Mouse (Mus musculus) heart, postnatal 10 days (tissue): ENCODE results near the gene Kansl2. TPM values are rescaled to one million over a fixed set of nuclear protein-coding genes. Genes with fewer than 3 reads are reported as not detected.

Source experiments
- DNase-seq, 2 experiments: peaks; one replicate each; pipeline ENCODE4 v3.0.0; 2021
- intact Hi-C: fragments of 180-260 bp; cut with DNase I; formaldehyde crosslinking; loops from one replicate; pipeline ENCODE4 v1.15.1; 2025
- total RNA-seq, 2 experiments: library from RNA; stranded (reverse); gene quantifications; 2 replicates each; pipeline ENCODE4 v1.2.3; 2021

Kansl2 gene
- 10 to 100 TPM; 89.3 to 91.8 TPM for total RNA-seq

GRCm38 (mm10) chr15:98533881-98534627 is at the start of gene Kansl2:
TSS of gene Kansl2 (minus strand) at chr15:98534264.
- peak; percentile 98 to 99 for DNase-seq
- intact Hi-C loops: no loop called here

- no peak for DNase-seq
- intact Hi-C loops: loop anchor here (5.0 kb wide), 1 partner anchor 114 kb away; no protein-coding TSS in a partner anchor
Measured at GRCm38 (mm10) chr15:98582996-98583395, 48.9 kb upstream of the Kansl2 start.

- intact Hi-C loops: loop anchor here (5.0 kb wide), 1 partner anchor 115 kb away; no protein-coding TSS in a partner anchor
- DNase-seq: peak in 1 of 2 experiments; percentile 49
Measured at GRCm38 (mm10) chr15:98582410-98582809, 48.3 kb upstream of the Kansl2 start.

- intact Hi-C loops: loop anchor here (1.0 to 5.0 kb wide), 3 partner anchors 21 to 117 kb away; no protein-coding TSS in a partner anchor
- DNase-seq: peak; percentile 88 to 91
Measured at GRCm38 (mm10) chr15:98579795-98580464, 45.9 kb upstream of the Kansl2 start.

GRCm38 (mm10) chr15:98579310-98579709 is 45.2 kb upstream of the Kansl2 start:
- intact Hi-C loops: no loop called here
- no peak for DNase-seq

- no peak for DNase-seq
- intact Hi-C loops: no loop called here
Measured at GRCm38 (mm10) chr15:98573293-98573692, 39.2 kb upstream of the Kansl2 start.

- intact Hi-C loops: no loop called here
- no peak for DNase-seq
Measured at GRCm38 (mm10) chr15:98570873-98571538, 36.9 kb upstream of the Kansl2 start, which contains the start of the genes Ccnt1 and 4930415O20Rik. TSS of gene Ccnt1 (minus strand) at chr15:98570923. TSS of gene 4930415O20Rik (plus strand) at chr15:98571004.

- no peak for DNase-seq
- intact Hi-C loops: no loop called here
Measured at GRCm38 (mm10) chr15:98569795-98570365, 35.8 kb upstream of the Kansl2 start.

- DNase-seq: no peak
- intact Hi-C loops: no loop called here
Measured at GRCm38 (mm10) chr15:98569216-98569615, 35.2 kb upstream of the Kansl2 start.

- DNase-seq: peak in 1 of 2 experiments; percentile 40
- intact Hi-C loops: no loop called here
Measured at GRCm38 (mm10) chr15:98568256-98569033, 34.4 kb upstream of the Kansl2 start.

- intact Hi-C loops: loop anchor here (2.0 kb wide), 1 partner anchor 57 kb away; no protein-coding TSS in a partner anchor
- DNase-seq: peak; percentile 100
Measured at GRCm38 (mm10) chr15:98567278-98568134, 33.4 kb upstream of the Kansl2 start.

- intact Hi-C loops: loop anchor here (2.0 kb wide), 1 partner anchor 56 kb away; no protein-coding TSS in a partner anchor
Measured at GRCm38 (mm10) chr15:98566973-98567277, 32.9 kb upstream of the Kansl2 start.

GRCm38 (mm10) chr15:98557186-98557585 is 23.1 kb upstream of the Kansl2 start:
- intact Hi-C loops: no loop called here
- DNase-seq: no peak

More at GRCm38 (mm10) chr15:98566973-98567277, 32.9 kb upstream of the Kansl2 start:
- DNase-seq: no peak

GRCm38 (mm10) chr15:98555881-98556280 is 21.8 kb upstream of the Kansl2 start:
- intact Hi-C loops: no loop called here
- DNase-seq: peak; percentile 41 to 58

GRCm38 (mm10) chr15:98552758-98553157 is 18.7 kb upstream of the Kansl2 start:
- intact Hi-C loops: no loop called here
- DNase-seq: no peak

GRCm38 (mm10) chr15:98546843-98547242 is 12.8 kb upstream of the Kansl2 start:
- intact Hi-C loops: no loop called here
- no peak for DNase-seq

GRCm38 (mm10) chr15:98545151-98545550 is 11.1 kb upstream of the Kansl2 start:
- intact Hi-C loops: no loop called here
- no peak for DNase-seq

- intact Hi-C loops: no loop called here
- DNase-seq: no peak
Measured at GRCm38 (mm10) chr15:98543341-98543740, 9.3 kb upstream of the Kansl2 start.

GRCm38 (mm10) chr15:98541064-98541463 is 7.0 kb upstream of the Kansl2 start:
- intact Hi-C loops: no loop called here

More at GRCm38 (mm10) chr15:98541064-98541463, 7.0 kb upstream of the Kansl2 start:
- no peak for DNase-seq
